Mouse (Mus musculus): ENCODE data around the gene Rhoh. TPM values are rescaled to one million over a fixed set of nuclear protein-coding genes. Genes with fewer than 3 reads are reported as not detected.

Rhoh gene
- polyA plus RNA-seq, 1 experiment: 1.8 TPM

DNA sequence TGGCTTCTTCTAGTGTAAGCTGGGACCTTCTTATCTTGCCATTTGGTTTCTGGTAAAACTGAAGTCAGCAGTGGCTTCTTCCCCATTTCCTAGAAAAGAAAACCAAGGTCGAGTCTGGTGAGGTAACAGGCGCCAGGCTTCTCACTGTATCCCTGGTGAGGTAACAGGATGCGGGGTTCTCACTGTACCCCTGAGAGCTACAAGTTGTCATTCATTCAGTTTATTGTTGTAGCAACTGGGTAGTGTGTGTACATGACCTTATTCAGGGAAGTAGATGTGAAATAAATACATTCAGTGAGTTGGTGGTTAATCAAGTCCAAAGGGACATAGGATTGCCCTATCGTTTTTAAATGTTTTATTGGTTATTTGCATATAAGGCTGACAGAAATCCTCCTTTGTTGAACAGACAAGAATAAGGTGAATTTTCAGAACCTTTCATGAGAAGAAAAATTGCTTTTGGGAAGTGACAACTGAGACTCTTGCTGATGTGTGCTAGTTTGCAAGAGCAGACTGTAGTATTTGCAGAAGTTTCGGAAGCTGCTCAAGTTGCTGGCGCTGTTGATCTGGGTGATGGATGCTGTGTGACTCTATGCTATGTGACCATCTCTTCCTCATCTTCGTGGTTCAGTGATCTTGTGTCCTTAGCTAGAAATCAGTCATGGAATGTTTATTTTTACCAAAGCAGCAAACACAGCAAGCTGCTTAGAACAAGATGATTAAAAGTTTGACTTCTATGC lies 6.5 kb downstream of the Rhoh start:
- TF ChIP-seq POLR2A (IDR thresholded peaks at IDR 0.05; ENCODE audit: low read depth, low read length) (no peak), CTCF (conservative IDR thresholded peaks at IDR 0.05; ENCODE audit: insufficient read depth, insufficient read length, low read depth, low read length) (no peak)
- H3K27me3 ChIP-seq (replicated peaks; ENCODE audit: control insufficient read depth, insufficient read depth, low read length): no peaks in the 10 kb centered on the region
- H3K27ac ChIP-seq (ENCODE audit: insufficient read depth, low read depth, low read length): no peak overlapping the region
- DNase-seq: no peak
- no peaks in the 10 kb centered on the region for H3K4me1 ChIP-seq (ENCODE audit: control insufficient read depth, insufficient read depth, low read length)
- 60% methylated on average over 7 of the region's 7 CpGs for WGBS
- H3K4me3 ChIP-seq (ENCODE audit: insufficient read depth, low read depth, low read length): no peak overlapping the region
- no peaks in the 10 kb centered on the region for H3K36me3 ChIP-seq (ENCODE audit: control insufficient read depth, insufficient read depth, low read length)

DNA sequence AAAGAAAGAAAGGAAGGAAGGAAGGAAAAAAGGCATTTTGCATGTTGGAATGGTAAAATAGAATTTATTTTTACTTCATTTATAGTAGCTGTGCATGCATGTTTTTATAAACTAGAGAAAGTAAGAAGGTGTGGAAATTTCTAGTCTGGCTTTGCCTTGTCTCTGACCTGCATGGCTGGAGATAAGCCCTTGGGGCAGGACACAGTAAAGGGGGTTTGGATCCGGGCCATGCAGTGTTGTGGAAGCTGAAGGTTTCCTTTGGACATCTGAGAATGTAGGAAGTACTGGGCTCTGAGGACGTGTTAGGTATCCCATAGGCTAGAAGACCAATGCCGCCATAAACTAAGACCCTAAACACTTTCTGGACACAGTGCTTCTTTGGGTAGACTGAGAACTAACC lies 7.4 kb downstream of the Rhoh start:
- DNase-seq: no peak
- Histone ChIP-seq H3K36me3 (ENCODE audit: control insufficient read depth, insufficient read depth, low read length) (no peaks in the 10 kb centered on the region), H3K27me3 (replicated peaks; ENCODE audit: control insufficient read depth, insufficient read depth, low read length) (no peaks in the 10 kb centered on the region), H3K4me3 (ENCODE audit: insufficient read depth, low read depth, low read length) (no peak overlapping the region), H3K4me1 (ENCODE audit: control insufficient read depth, insufficient read depth, low read length) (no peaks in the 10 kb centered on the region), H3K27ac (ENCODE audit: insufficient read depth, low read depth, low read length) (no peak overlapping the region)
- no peak for TF ChIP-seq CTCF (conservative IDR thresholded peaks at IDR 0.05; ENCODE audit: insufficient read depth, insufficient read length, low read depth, low read length)
- TF ChIP-seq POLR2A (IDR thresholded peaks at IDR 0.05; ENCODE audit: low read depth, low read length): no peak
- WGBS: 65% methylated on average over 3 of the region's 3 CpGs

DNA sequence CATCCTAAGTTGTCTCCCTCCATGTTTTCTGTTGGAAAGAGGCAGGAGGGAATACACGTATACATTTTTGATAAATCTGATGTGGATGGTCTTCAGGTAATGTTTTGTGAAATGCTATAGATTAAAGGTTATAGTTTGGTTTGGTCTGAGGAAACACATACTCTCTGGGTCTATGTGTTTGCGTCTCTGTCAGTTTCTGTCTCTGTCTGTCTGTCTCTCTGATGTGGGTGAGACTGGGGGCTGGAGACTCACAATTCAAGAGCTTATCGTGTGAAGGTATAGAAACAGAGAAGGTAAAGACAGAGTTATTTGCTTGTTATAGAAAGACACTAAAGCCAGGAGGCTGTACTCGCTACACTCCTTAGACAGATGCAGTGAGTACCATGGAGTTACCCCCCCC lies 8.6 kb downstream of the Rhoh start:
- Histone ChIP-seq H3K4me1 (ENCODE audit: control insufficient read depth, insufficient read depth, low read length) (no peaks in the 10 kb centered on the region), H3K27me3 (replicated peaks; ENCODE audit: control insufficient read depth, insufficient read depth, low read length) (no peaks in the 10 kb centered on the region), H3K27ac (ENCODE audit: insufficient read depth, low read depth, low read length) (no peak overlapping the region), H3K4me3 (ENCODE audit: insufficient read depth, low read depth, low read length) (no peak overlapping the region), H3K36me3 (ENCODE audit: control insufficient read depth, insufficient read depth, low read length) (no peaks in the 10 kb centered on the region)
- WGBS: 95% methylated on average over 4 of the region's 4 CpGs
- TF ChIP-seq CTCF (conservative IDR thresholded peaks at IDR 0.05; ENCODE audit: insufficient read depth, insufficient read length, low read depth, low read length) (no peak), POLR2A (IDR thresholded peaks at IDR 0.05; ENCODE audit: low read depth, low read length) (no peak)
- DNase-seq: no peak

DNA sequence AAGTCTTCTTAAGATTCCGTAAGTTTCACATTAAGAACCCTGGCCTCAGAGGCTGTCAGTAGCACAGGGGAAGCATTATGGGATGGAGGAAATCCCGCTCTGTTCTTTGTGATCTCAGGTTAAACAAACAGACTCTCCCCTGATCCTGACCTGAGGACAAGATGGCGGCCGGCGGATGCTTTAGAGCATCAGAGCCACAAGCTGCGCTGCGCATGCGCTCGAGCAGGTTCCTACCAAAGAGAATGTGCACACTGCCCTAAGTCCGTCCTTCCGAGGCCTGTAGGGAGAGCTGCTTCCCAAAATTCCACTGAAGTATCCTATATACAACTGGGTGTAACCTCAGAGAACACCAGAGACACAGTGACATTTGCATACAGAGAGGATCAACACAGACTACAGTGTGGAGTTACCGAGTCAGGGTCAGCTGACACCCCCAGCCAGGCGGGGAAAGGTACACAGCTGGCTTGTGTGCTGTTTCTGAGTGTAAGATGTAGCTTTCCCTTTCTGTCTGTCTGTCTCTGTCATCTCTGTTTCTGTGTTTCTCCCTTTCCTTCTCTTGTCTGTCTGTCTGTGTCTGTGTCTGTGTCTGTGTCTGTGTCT lies 10.4 kb downstream of the Rhoh start:
- 88% methylated on average over 13 of the region's 13 CpGs for WGBS
- DNase-seq: no peak

DNA sequence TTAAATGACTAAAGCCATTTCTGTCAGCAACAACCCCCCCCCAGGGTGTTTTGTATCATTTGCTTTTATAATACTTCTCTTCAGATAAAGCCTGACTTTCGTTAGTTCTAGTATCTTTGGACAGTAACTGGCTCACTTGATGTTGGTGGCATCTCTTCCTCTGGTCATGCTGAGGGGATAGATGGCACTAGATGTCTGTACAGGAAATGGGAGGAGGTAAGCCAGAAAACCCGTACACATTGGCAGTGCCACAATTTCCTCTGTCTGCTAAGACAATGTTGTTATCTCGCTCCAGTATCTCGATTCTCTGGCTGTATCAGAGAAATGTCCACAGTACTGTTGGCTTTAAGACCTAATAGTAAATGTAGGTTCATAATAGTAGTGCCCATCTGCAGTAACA lies 12.2 kb downstream of the Rhoh start:
- H3K27me3 ChIP-seq (replicated peaks; ENCODE audit: control insufficient read depth, insufficient read depth, low read length): no peaks in the 10 kb centered on the region
- H3K4me3 ChIP-seq (ENCODE audit: insufficient read depth, low read depth, low read length): no peak overlapping the region
- H3K36me3 ChIP-seq (ENCODE audit: control insufficient read depth, insufficient read depth, low read length): no peaks in the 10 kb centered on the region
- DNase-seq: no peak
- no peaks in the 10 kb centered on the region for H3K4me1 ChIP-seq (ENCODE audit: control insufficient read depth, insufficient read depth, low read length)
- 72% methylated on average over 4 of the region's 4 CpGs for WGBS
- TF ChIP-seq POLR2A (IDR thresholded peaks at IDR 0.05; ENCODE audit: low read depth, low read length): no peak
- TF ChIP-seq CTCF (conservative IDR thresholded peaks at IDR 0.05; ENCODE audit: insufficient read depth, insufficient read length, low read depth, low read length): no peak
- no peak overlapping the region for H3K27ac ChIP-seq (ENCODE audit: insufficient read depth, low read depth, low read length)

More for the DNA sequence above, 10.4 kb downstream of the Rhoh start:
- no peak overlapping the region for H3K27ac ChIP-seq (ENCODE audit: insufficient read depth, low read depth, low read length)
- H3K4me3 ChIP-seq (ENCODE audit: insufficient read depth, low read depth, low read length): no peak overlapping the region
- TF ChIP-seq POLR2A (IDR thresholded peaks at IDR 0.05; ENCODE audit: low read depth, low read length) (no peak), CTCF (conservative IDR thresholded peaks at IDR 0.05; ENCODE audit: insufficient read depth, insufficient read length, low read depth, low read length) (no peak)
- H3K4me1 ChIP-seq (ENCODE audit: control insufficient read depth, insufficient read depth, low read length): no peaks in the 10 kb centered on the region
- no peaks in the 10 kb centered on the region for H3K36me3 ChIP-seq (ENCODE audit: control insufficient read depth, insufficient read depth, low read length)
- H3K27me3 ChIP-seq (replicated peaks; ENCODE audit: control insufficient read depth, insufficient read depth, low read length): no peaks in the 10 kb centered on the region

DNA sequence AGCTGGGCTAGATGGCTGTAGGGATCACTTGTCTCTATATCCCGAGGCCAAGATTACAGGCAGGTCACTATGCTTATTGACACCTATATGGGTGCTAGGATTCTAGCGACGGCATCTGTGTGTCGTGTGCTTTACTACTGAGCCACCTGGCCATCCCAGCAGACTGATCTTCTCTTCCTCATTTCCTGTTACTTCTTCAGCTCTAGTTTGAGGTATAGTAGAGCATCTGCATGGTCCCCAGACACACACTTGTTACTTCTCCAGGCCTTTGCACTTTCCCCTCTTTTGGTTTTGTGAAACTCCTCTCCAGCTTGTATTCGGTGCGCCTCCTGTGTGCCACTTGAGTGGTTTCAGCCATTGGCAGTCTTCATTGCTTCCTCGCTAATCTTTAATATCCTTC lies 14.3 kb downstream of the Rhoh start:
- Histone ChIP-seq H3K36me3 (ENCODE audit: control insufficient read depth, insufficient read depth, low read length) (no peaks in the 10 kb centered on the region), H3K4me3 (ENCODE audit: insufficient read depth, low read depth, low read length) (no peak overlapping the region), H3K27me3 (replicated peaks; ENCODE audit: control insufficient read depth, insufficient read depth, low read length) (no peaks in the 10 kb centered on the region), H3K4me1 (ENCODE audit: control insufficient read depth, insufficient read depth, low read length) (no peaks in the 10 kb centered on the region), H3K27ac (ENCODE audit: insufficient read depth, low read depth, low read length) (no peak overlapping the region)
- WGBS: 88% methylated on average over 7 of the region's 7 CpGs
- DNase-seq: no peak
- TF ChIP-seq CTCF (conservative IDR thresholded peaks at IDR 0.05; ENCODE audit: insufficient read depth, insufficient read length, low read depth, low read length): no peak
- TF ChIP-seq POLR2A (IDR thresholded peaks at IDR 0.05; ENCODE audit: low read depth, low read length): no peak

DNA sequence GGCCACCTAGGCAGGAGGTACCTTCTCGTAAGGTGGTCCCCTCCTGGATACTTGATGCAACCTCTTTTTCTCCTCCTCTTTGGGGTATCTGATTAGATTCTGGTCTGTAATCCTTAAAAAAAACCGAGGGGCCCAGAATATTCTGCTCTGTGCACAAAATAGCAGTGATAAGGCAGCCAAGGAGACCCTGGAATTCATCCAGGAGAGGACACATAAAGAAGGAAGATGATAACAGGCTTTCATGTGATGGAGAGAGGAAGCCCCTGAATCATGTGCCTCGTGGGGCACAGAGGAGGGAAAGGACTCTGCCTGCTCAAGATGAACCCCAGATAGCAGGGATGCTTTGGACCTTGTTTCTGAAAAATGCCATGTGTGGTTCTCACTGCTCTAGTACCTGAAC lies 17.4 kb downstream of the Rhoh start:
- DNase-seq: no peak
- no peaks in the 10 kb centered on the region for H3K36me3 ChIP-seq (ENCODE audit: control insufficient read depth, insufficient read depth, low read length)
- no peaks in the 10 kb centered on the region for H3K27me3 ChIP-seq (replicated peaks; ENCODE audit: control insufficient read depth, insufficient read depth, low read length)
- 59% methylated on average over 3 of the region's 3 CpGs for WGBS
- no peak overlapping the region for H3K4me3 ChIP-seq (ENCODE audit: insufficient read depth, low read depth, low read length)
- H3K4me1 ChIP-seq (ENCODE audit: control insufficient read depth, insufficient read depth, low read length): no peaks in the 10 kb centered on the region
- H3K27ac ChIP-seq (ENCODE audit: insufficient read depth, low read depth, low read length): no peak overlapping the region
- TF ChIP-seq POLR2A (IDR thresholded peaks at IDR 0.05; ENCODE audit: low read depth, low read length) (no peak), CTCF (conservative IDR thresholded peaks at IDR 0.05; ENCODE audit: insufficient read depth, insufficient read length, low read depth, low read length) (no peak)
